Mouse (Mus musculus): ENCODE measurements around the gene Tff2.

GRCm38 (mm10) chr17:31128708-31129318, 15.3 kb downstream of the Tff2 start:
- TF ChIP-seq CTCF (IDR thresholded peaks at IDR 0.05; ENCODE audit: control insufficient read depth, insufficient read depth, low read length) = no peak
- no peak for TF ChIP-seq POLR2A (IDR thresholded peaks at IDR 0.05; ENCODE audit: borderline replicate concordance, control insufficient read depth, low read depth, low read length)
